Mouse (Mus musculus): ENCODE measurements at regions not wholly inside any gene's neighbourhood (a gene's known extent, or its start where the extent isn't known, plus 50 kb on each side); places are given as distances from the start of the nearest gene placed in this dataset.

- no peak for DNase-seq (ENCODE audit: low read depth, low spot score)
- Histone ChIP-seq H3K9ac (ENCODE audit: control insufficient read depth, low read depth, low read length, poor library complexity, severe bottlenecking) (no peak overlapping the region), H3K27me3 (ENCODE audit: control insufficient read depth in 1 of 2, insufficient read depth in 2 of 2, low read length in 2 of 2) (no peaks in the 10 kb centered on the region), H3K4me1 (ENCODE audit: control insufficient read depth in 1 of 2, insufficient read depth in 2 of 2, low read length in 2 of 2) (no peaks in the 10 kb centered on the region), H3K79me2 (ENCODE audit: control insufficient read depth, insufficient read depth, low read length, poor library complexity) (no peaks in the 10 kb centered on the region), H3K36me3 (ENCODE audit: control insufficient read depth in 1 of 2, insufficient read depth in 2 of 2, low read length in 2 of 2) (no peaks in the 10 kb centered on the region), H3K9me3 (replicated peaks; ENCODE audit: insufficient read depth, low read length) (no peaks in the 10 kb centered on the region), H3K4me3 (ENCODE audit: control insufficient read depth in 1 of 2, insufficient read depth in 1 of 2, low read depth in 2 of 2, low read length in 2 of 2) (no peak overlapping the region), H3K27ac (ENCODE audit: control insufficient read depth, low read depth, low read length) (no peak overlapping the region)
- no peak for TF ChIP-seq GABPA (IDR thresholded peaks at IDR 0.05; ENCODE audit: low read depth, low read length)
- TF ChIP-seq E2F4 (IDR thresholded peaks at IDR 0.05; ENCODE audit: borderline replicate concordance, low read depth, low read length), result no peak
- no peak for TF ChIP-seq USF1 (IDR thresholded peaks at IDR 0.05; ENCODE audit: low read depth, low read length)
- TF ChIP-seq ZMIZ1 (IDR thresholded peaks at IDR 0.05; ENCODE audit: low read depth, low read length), result no peak
- no peak for TF ChIP-seq MEF2A (IDR thresholded peaks at IDR 0.05; ENCODE audit: extremely low read depth, insufficient replicate concordance, low read depth, low read length, poor library complexity, severe bottlenecking)
These were observed 262.2 kb downstream of the Gm11361 start for GRCm38 (mm10) chr13:28519383-28520126.

GRCm38 (mm10) chr13:28517161-28517560, 259.8 kb downstream of the Gm11361 start:
- no peaks in the 10 kb centered on the region for H3K36me3 ChIP-seq (ENCODE audit: control insufficient read depth in 1 of 2, insufficient read depth in 2 of 2, low read length in 2 of 2)
- DNase-seq (ENCODE audit: low read depth, low spot score), result no peak
- no peak overlapping the region for H3K4me3 ChIP-seq (ENCODE audit: control insufficient read depth in 1 of 2, insufficient read depth in 1 of 2, low read depth in 2 of 2, low read length in 2 of 2)
- no peaks in the 10 kb centered on the region for H3K4me1 ChIP-seq (ENCODE audit: control insufficient read depth in 1 of 2, insufficient read depth in 2 of 2, low read length in 2 of 2)
- H3K27ac ChIP-seq (ENCODE audit: control insufficient read depth, low read depth, low read length), result no peak overlapping the region
- no peaks in the 10 kb centered on the region for H3K9me3 ChIP-seq (replicated peaks; ENCODE audit: insufficient read depth, low read length)
- H3K9ac ChIP-seq (ENCODE audit: control insufficient read depth, low read depth, low read length, poor library complexity, severe bottlenecking), result no peak overlapping the region
- TF ChIP-seq ETS1 (IDR thresholded peaks at IDR 0.05; ENCODE audit: low read depth, low read length), result no peak
- no peak for TF ChIP-seq TBP (IDR thresholded peaks at IDR 0.05; ENCODE audit: low read depth, low read length)
- TF ChIP-seq JUND (IDR thresholded peaks at IDR 0.05; ENCODE audit: low read depth, low read length), result no peak
- no peak for TF ChIP-seq BHLHE40 (IDR thresholded peaks at IDR 0.05; ENCODE audit: borderline replicate concordance, low read depth, low read length)
- no peak for TF ChIP-seq SMC3 (IDR thresholded peaks at IDR 0.05; ENCODE audit: low read depth, low read length)
- no peak for TF ChIP-seq POLR2A (IDR thresholded peaks at IDR 0.05; ENCODE audit: control insufficient read depth in 1 of 2, insufficient read depth in 1 of 2, low read depth in 1 of 2, low read length in 2 of 2, poor library complexity in 1 of 2)
- TF ChIP-seq HCFC1 (IDR thresholded peaks at IDR 0.05; ENCODE audit: low read depth, low read length), result no peak
- no peak for TF ChIP-seq MAFK (IDR thresholded peaks at IDR 0.05; ENCODE audit: borderline replicate concordance, low read depth, low read length)
- no peak for TF ChIP-seq E2F4 (IDR thresholded peaks at IDR 0.05; ENCODE audit: borderline replicate concordance, low read depth, low read length)
- TF ChIP-seq MAX (IDR thresholded peaks at IDR 0.05; ENCODE audit: low read length), result no peak
- TF ChIP-seq CHD2 (IDR thresholded peaks at IDR 0.05; ENCODE audit: low read length), result no peak
- no peak for TF ChIP-seq MYC (IDR thresholded peaks at IDR 0.05; ENCODE audit: low read depth, low read length)
- H3K79me2 ChIP-seq (ENCODE audit: control insufficient read depth, insufficient read depth, low read length, poor library complexity), result no peaks in the 10 kb centered on the region
- H3K27me3 ChIP-seq (ENCODE audit: control insufficient read depth in 1 of 2, insufficient read depth in 2 of 2, low read length in 2 of 2), result no peaks in the 10 kb centered on the region

All from MEL (cell line).